Mouse (Mus musculus): ENCODE measurements around the gene Zfp574.

- TF ChIP-seq CTCF (IDR thresholded peaks at IDR 0.05; ENCODE audit: extremely low read depth, insufficient read depth, insufficient read length, insufficient replicate concordance) (no peak), POLR2A (IDR thresholded peaks at IDR 0.05; ENCODE audit: low read depth, low read length) (no peak)
These were observed 19.8 kb upstream of the Zfp574 start for GRCm38 (mm10) chr7:25052587-25052986.
